Mouse (Mus musculus): Measurements from ENCODE around the gene Selp. TPM values are rescaled to one million over a fixed set of nuclear protein-coding genes. Genes with fewer than 3 reads are reported as not detected.

The Selp gene
- polyA plus RNA-seq, 1 experiment: 17.1 TPM

GRCm38 (mm10) chr1:164075416-164075815, 39.6 kb upstream of the Selp start:
- Histone ChIP-seq H3K27ac (ENCODE audit: control insufficient read depth, insufficient read depth, low read depth, low read length, poor library complexity) (peak overlapping the region; percentile 84; the same call in 1 of the 2 replicates), H3K4me3 (replicated peaks; ENCODE audit: control insufficient read depth, low read depth, low read length) (no peak overlapping the region), H3K4me1 (ENCODE audit: control insufficient read depth, insufficient read depth, low read length) (peaks cover 16% of the 10 kb centered on the region)
- WGBS: 77% methylated on average over 1 of the region's 1 CpGs
- TF ChIP-seq POLR2A (IDR thresholded peaks at IDR 0.05; ENCODE audit: borderline replicate concordance, control insufficient read depth, low read depth, low read length): no peak
- TF ChIP-seq CTCF (IDR thresholded peaks at IDR 0.05; ENCODE audit: control insufficient read depth, insufficient read depth, low read length): no peak

GRCm38 (mm10) chr1:164076441-164076840, 38.6 kb upstream of the Selp start:
- Histone ChIP-seq H3K4me1 (ENCODE audit: control insufficient read depth, insufficient read depth, low read length) (peaks cover 15% of the 10 kb centered on the region), H3K4me3 (replicated peaks; ENCODE audit: control insufficient read depth, low read depth, low read length) (no peak overlapping the region), H3K27ac (ENCODE audit: control insufficient read depth, insufficient read depth, low read depth, low read length, poor library complexity) (peak overlapping the region; percentile 82; the same call in 1 of the 2 replicates)
- TF ChIP-seq POLR2A (IDR thresholded peaks at IDR 0.05; ENCODE audit: borderline replicate concordance, control insufficient read depth, low read depth, low read length) (no peak), CTCF (IDR thresholded peaks at IDR 0.05; ENCODE audit: control insufficient read depth, insufficient read depth, low read length) (no peak)
- WGBS: 28% methylated on average over 1 of the region's 1 CpGs

DNA sequence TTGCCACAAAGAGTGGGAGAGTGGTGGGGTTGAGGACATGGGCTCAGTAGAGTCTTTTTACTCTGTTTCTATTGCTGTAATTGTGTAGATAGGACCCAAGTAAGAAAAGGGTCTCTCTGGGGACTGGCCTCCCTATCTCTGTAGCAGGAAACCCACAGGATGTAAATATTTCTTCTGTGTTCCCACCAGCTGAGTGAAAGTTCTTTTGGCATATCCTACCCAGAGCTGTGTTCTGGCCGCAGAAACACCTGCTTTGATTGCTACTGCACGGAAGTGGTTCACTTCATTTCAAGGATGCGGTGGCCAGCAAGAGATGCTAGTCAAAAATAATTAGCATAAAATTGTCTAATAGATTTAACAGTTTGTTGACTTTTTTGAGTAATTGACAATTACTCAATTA, 38.0 kb upstream of the Selp start:
- Histone ChIP-seq H3K4me3 (replicated peaks; ENCODE audit: control insufficient read depth, low read depth, low read length) (no peak overlapping the region), H3K4me1 (ENCODE audit: control insufficient read depth, insufficient read depth, low read length) (peaks cover 14% of the 10 kb centered on the region), H3K27ac (ENCODE audit: control insufficient read depth, insufficient read depth, low read depth, low read length, poor library complexity) (peak overlapping the region; percentile 82; the same call in 1 of the 2 replicates)
- TF ChIP-seq POLR2A (IDR thresholded peaks at IDR 0.05; ENCODE audit: borderline replicate concordance, control insufficient read depth, low read depth, low read length): no peak
- TF ChIP-seq CTCF (IDR thresholded peaks at IDR 0.05; ENCODE audit: control insufficient read depth, insufficient read depth, low read length): no peak
- WGBS: 8% methylated on average over 3 of the region's 3 CpGs

GRCm38 (mm10) chr1:164078323-164078741, 36.7 kb upstream of the Selp start:
- TF ChIP-seq CTCF (IDR thresholded peaks at IDR 0.05; ENCODE audit: control insufficient read depth, insufficient read depth, low read length) (no peak), POLR2A (IDR thresholded peaks at IDR 0.05; ENCODE audit: borderline replicate concordance, control insufficient read depth, low read depth, low read length) (no peak)
- H3K4me1 ChIP-seq (ENCODE audit: control insufficient read depth, insufficient read depth, low read length): peaks cover 10% of the 10 kb centered on the region; the same call in 1 of the 2 replicates
- H3K27ac ChIP-seq (ENCODE audit: control insufficient read depth, insufficient read depth, low read depth, low read length, poor library complexity): peak overlapping the region; percentile 72; the same call in 1 of the 2 replicates
- H3K4me3 ChIP-seq (replicated peaks; ENCODE audit: control insufficient read depth, low read depth, low read length): no peak overlapping the region
- 15% methylated on average over 4 of the region's 4 CpGs for WGBS

DNA sequence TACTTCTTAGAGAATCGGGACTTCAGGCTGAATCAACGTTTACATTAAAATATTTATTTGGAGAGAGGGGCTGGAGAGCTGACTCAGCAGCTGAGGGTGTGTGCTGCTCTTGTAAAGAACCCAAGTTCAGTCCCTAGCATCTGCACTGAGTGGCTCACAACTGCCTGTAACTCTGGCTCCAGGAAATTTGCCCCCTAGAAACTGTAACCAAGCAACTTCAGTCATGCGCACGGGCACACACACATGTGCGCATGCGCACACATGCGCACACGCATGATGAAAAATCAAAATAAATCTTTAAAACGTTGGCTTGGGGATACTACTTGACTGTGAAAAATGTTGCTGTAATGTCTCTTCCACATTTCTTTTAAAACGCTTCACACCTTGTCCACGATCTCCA, 36.0 kb upstream of the Selp start:
- TF ChIP-seq CTCF (IDR thresholded peaks at IDR 0.05; ENCODE audit: control insufficient read depth, insufficient read depth, low read length) (no peak), POLR2A (IDR thresholded peaks at IDR 0.05; ENCODE audit: borderline replicate concordance, control insufficient read depth, low read depth, low read length) (no peak)
- Histone ChIP-seq H3K27ac (ENCODE audit: control insufficient read depth, insufficient read depth, low read depth, low read length, poor library complexity) (peak overlapping the region; percentile 72; the same call in 1 of the 2 replicates), H3K4me3 (replicated peaks; ENCODE audit: control insufficient read depth, low read depth, low read length) (no peak overlapping the region), H3K4me1 (ENCODE audit: control insufficient read depth, insufficient read depth, low read length) (peaks cover 9% of the 10 kb centered on the region)
- WGBS: 70% methylated on average over 11 of the region's 11 CpGs

- Histone ChIP-seq H3K27ac (ENCODE audit: control insufficient read depth, insufficient read depth, low read depth, low read length, poor library complexity) (peak overlapping the region; percentile 22; the same call in 1 of the 2 replicates), H3K4me3 (replicated peaks; ENCODE audit: control insufficient read depth, low read depth, low read length) (no peak overlapping the region), H3K4me1 (ENCODE audit: control insufficient read depth, insufficient read depth, low read length) (peaks cover 6% of the 10 kb centered on the region)
- WGBS: 18% methylated on average over 4 of the region's 4 CpGs
- no peak for TF ChIP-seq CTCF (IDR thresholded peaks at IDR 0.05; ENCODE audit: control insufficient read depth, insufficient read depth, low read length)
- TF ChIP-seq POLR2A (IDR thresholded peaks at IDR 0.05; ENCODE audit: borderline replicate concordance, control insufficient read depth, low read depth, low read length): no peak
Observed at GRCm38 (mm10) chr1:164083046-164083445, 32.0 kb upstream of the Selp start.

GRCm38 (mm10) chr1:164086797-164087196, 28.3 kb upstream of the Selp start:
- H3K27ac ChIP-seq (ENCODE audit: control insufficient read depth, insufficient read depth, low read depth, low read length, poor library complexity): peak overlapping the region; percentile 63; the same call in 1 of the 2 replicates
- WGBS: 47% methylated on average over 3 of the region's 3 CpGs
- H3K4me3 ChIP-seq (replicated peaks; ENCODE audit: control insufficient read depth, low read depth, low read length): no peak overlapping the region
- H3K4me1 ChIP-seq (ENCODE audit: control insufficient read depth, insufficient read depth, low read length): peaks cover 3% of the 10 kb centered on the region
- no peak for TF ChIP-seq CTCF (IDR thresholded peaks at IDR 0.05; ENCODE audit: control insufficient read depth, insufficient read depth, low read length)
- TF ChIP-seq POLR2A (IDR thresholded peaks at IDR 0.05; ENCODE audit: borderline replicate concordance, control insufficient read depth, low read depth, low read length): no peak

DNA sequence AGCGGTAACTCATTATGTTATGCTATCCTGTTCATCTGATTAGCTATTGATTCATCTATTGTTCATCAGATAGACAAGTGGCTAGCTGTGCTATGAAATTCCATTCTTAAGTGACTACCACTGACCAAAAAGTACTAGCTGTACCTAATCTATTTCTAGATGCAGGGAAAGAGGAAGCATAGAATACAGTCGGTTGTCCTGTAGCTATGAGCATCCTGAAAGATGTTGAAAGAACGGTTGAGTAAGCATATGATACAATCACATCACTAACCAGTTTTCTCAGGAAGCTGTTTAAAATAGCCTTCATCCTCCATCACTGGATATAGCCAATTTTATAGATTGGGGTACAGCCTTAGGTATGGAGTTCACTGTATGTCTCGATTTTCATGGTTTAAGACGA, 27.2 kb upstream of the Selp start:
- TF ChIP-seq POLR2A (IDR thresholded peaks at IDR 0.05; ENCODE audit: borderline replicate concordance, control insufficient read depth, low read depth, low read length): no peak
- TF ChIP-seq CTCF (IDR thresholded peaks at IDR 0.05; ENCODE audit: control insufficient read depth, insufficient read depth, low read length): no peak
- peak overlapping the region; percentile 89; the same call in 1 of the 2 replicates for H3K27ac ChIP-seq (ENCODE audit: control insufficient read depth, insufficient read depth, low read depth, low read length, poor library complexity)
- WGBS: 28% methylated on average over 5 of the region's 5 CpGs

DNA sequence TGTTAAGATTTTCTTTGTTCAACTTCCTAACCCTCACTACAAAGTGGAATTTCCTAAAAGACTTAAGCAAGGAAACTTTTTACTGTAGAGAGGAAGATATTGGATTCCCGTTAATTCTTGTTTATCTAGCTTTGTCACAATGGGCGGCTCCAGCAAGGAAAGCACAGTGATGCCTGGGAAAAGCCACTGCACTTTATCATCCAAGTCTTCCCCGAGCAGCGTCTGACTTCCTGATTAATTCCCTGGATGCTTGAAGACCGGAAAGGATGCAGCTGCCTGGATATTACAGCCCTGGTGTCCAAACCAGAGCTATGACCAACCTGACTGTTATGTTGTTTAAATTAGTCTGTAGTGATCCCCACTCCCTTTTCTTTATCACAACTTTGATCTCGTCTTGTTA, 18.3 kb upstream of the Selp start:
- Histone ChIP-seq H3K4me1 (ENCODE audit: control insufficient read depth, insufficient read depth, low read length) (peaks cover 2% of the 10 kb centered on the region), H3K27ac (ENCODE audit: control insufficient read depth, insufficient read depth, low read depth, low read length, poor library complexity) (no peak overlapping the region)
- 80% methylated on average over 6 of the region's 6 CpGs for WGBS

More for the DNA sequence above, 27.2 kb upstream of the Selp start:
- Histone ChIP-seq H3K4me1 (ENCODE audit: control insufficient read depth, insufficient read depth, low read length) (peaks cover 3% of the 10 kb centered on the region), H3K4me3 (replicated peaks; ENCODE audit: control insufficient read depth, low read depth, low read length) (no peak overlapping the region)

More for the DNA sequence above, 18.3 kb upstream of the Selp start:
- TF ChIP-seq CTCF (IDR thresholded peaks at IDR 0.05; ENCODE audit: control insufficient read depth, insufficient read depth, low read length) (no peak), POLR2A (IDR thresholded peaks at IDR 0.05; ENCODE audit: borderline replicate concordance, control insufficient read depth, low read depth, low read length) (no peak)
- no peak overlapping the region for H3K4me3 ChIP-seq (replicated peaks; ENCODE audit: control insufficient read depth, low read depth, low read length)
